Mouse (Mus musculus) ES-E14 (cell line): Measurements from ENCODE around the gene Zfp385a.

ENCODE experiments used
- CHD2 ChIP-seq: IDR thresholded peaks from 2 replicates; pipeline ENCODE4 v1.6.1; 2014; ENCODE audit warnings: mild to moderate bottlenecking, low read depth, low read length, inconsistent platforms
- ZNF384 ChIP-seq: IDR thresholded peaks from 2 replicates; pipeline ENCODE4 v1.6.1; 2012; ENCODE audit warnings: low read depth, low read length, inconsistent platforms

DNA sequence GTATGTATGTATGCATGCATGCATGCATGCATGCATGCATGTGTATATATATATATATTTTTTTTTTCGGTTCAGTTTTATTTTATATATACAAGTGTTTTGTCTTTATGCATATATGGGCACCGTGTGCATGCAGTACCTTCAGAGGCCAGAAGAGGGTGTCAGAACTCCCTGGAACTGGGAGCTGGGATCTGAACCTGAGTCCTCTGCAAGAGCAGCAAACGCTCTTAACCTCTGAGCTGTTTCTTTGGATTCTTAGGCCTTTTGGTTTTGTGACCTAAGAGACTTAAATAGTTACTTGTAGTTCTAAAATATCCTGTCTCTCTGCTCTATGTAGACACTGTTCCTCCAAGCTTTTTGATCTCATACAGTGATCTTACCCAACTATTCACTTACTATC is 55.8 kb downstream of the Zfp385a start:
- TF ChIP-seq CHD2 (no peak), ZNF384 (no peak)
